Mouse (Mus musculus) lung, embryonic 14.5 days (tissue): ENCODE results near the gene Nsl1. TPM values are rescaled to one million over a fixed set of nuclear protein-coding genes. Genes with fewer than 3 reads are reported as not detected.

ENCODE experiments used
- ATAC-seq: fragments of 200-750 bp; cut with Nextera tagmentation; 2 replicates; pipeline ENCODE4 v1.8.0; 2017; ENCODE audit warnings: mild to moderate bottlenecking, moderate TSS enrichment, moderate library complexity; ENCODE audit not compliant: insufficient read depth
- DNase-seq: peaks from one replicate; pipeline ENCODE4 v3.0.0-alpha.2; 2015
- H3K27ac ChIP-seq: fragments of 300-500 bp; sonication (generic); 2 replicates; pipeline ENCODE4 v1.5.1; 2014; ENCODE audit warnings: low read depth, mild to moderate bottlenecking, moderate library complexity
- H3K27me3 ChIP-seq: fragments of 300-500 bp; sonication (generic); 2 replicates; pipeline ENCODE4 v1.6.1; 2014; ENCODE audit warnings: low read length, control low read depth; ENCODE audit not compliant: insufficient read depth
- H3K36me3 ChIP-seq: fragments of 300-500 bp; sonication (generic); 2 replicates; pipeline ENCODE4 v1.6.1; 2014; ENCODE audit warnings: control low read depth; ENCODE audit not compliant: insufficient read depth
- H3K4me1 ChIP-seq: fragments of 300-500 bp; sonication (generic); 2 replicates; pipeline ENCODE4 v1.6.1; 2014; ENCODE audit warnings: antibody characterized with exemption, control low read depth; ENCODE audit not compliant: insufficient read depth
- H3K4me2 ChIP-seq: fragments of 300-500 bp; sonication (generic); 2 replicates; pipeline ENCODE4 v1.6.1; 2014; ENCODE audit warnings: mild to moderate bottlenecking
- H3K4me3 ChIP-seq: fragments of 300-500 bp; sonication (generic); 2 replicates; pipeline ENCODE4 v1.5.1; 2014; ENCODE audit warnings: low read depth, low read length
- H3K9ac ChIP-seq: fragments of 300-500 bp; sonication (generic); 2 replicates; pipeline ENCODE4 v1.6.1; 2014
- H3K9me3 ChIP-seq: fragments of 300-500 bp; sonication (generic); 2 replicates; pipeline ENCODE4 v1.6.1; 2016; ENCODE audit warnings: low read depth, low read length, control low read depth
- CTCF ChIP-seq: IDR thresholded peaks from 2 replicates; pipeline ENCODE4 v1.5.1; 2016; ENCODE audit warnings: antibody characterized with exemption, low read depth
- WGBS: fragments of 180-500 bp; shearing (Covaris S2); extraction: QIAGEN DNeasy Blood & Tissue Kit; methylation state at CpG from one replicate; pipeline ENCODE4 v1.1.7; 2014; 5-methylcytosine and 5-hydroxymethylcytosine counted together
- polyA plus RNA-seq: library from polyadenylated mRNA; unstranded; fragments of >200 nt; fragmentation: Nextera tagmentation; extraction: Ambion mirVana; gene quantifications from 2 replicates; pipeline ENCODE4 v1.2.1, GENCODE M21; 2014

Gene Nsl1
- polyA plus RNA-seq, 1 experiment from 2014 or later, result 30.1 TPM

DNA sequence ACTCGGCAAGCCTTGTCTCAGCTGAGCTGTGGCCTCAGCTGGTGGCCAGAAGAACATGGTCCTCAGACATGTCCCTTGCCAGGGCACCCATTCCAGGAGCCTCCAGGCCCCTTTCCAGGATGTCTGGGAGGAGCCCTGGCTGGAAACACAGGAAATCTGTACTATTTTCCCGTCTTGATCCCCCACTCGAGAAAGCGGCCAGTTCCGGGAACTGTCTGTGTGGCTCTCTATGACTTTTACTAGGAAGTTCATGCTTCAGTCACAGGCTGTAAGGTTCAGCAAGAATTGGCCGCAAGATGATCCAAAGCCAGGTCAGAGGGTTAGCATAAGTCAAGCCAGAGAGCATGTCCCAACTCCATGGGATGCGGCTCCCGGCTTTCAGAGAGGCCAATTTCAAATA lies 29.2 kb downstream of the Nsl1 start:
- H3K9me3 ChIP-seq, result no peaks in the 10 kb centered on the region
- H3K36me3 ChIP-seq, result no peaks in the 10 kb centered on the region
- WGBS, result 74% methylated on average over 8 of the region's 8 CpGs
- H3K4me2 ChIP-seq, result no peak overlapping the region
- ATAC-seq (no peak), DNase-seq (no peak)
- TF ChIP-seq CTCF, result no peak
- no peak overlapping the region for H3K9ac ChIP-seq
- no peak overlapping the region for H3K27ac ChIP-seq
- 0 out of 2 replicates have a peak, but pooled peaks cover 5% of the 10 kb centered on the region for H3K4me1 ChIP-seq
- H3K27me3 ChIP-seq, result no peaks in the 10 kb centered on the region
- no peak overlapping the region for H3K4me3 ChIP-seq

DNA sequence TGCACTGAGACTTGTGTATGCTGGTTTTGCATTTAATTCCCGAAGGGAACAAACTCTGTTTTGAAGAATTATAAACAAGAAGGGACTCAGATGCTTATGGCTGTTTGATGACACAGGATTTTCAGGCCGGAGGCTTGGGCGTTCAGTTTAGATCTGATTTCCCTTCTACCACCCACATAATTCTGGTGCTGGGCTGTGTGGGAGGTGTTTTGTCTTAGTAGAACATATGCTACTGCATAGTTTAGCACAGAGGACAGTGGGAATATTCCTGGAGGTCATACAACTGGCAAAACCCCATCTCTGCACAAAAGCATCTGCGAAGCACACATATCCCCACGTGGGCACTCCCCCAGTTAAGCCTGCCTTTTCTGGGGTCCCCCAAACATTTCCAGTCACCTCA lies 30.8 kb downstream of the Nsl1 start:
- H3K4me1 ChIP-seq, result 0 out of 2 replicates have a peak, but pooled peaks cover 7% of the 10 kb centered on the region
- no peak for TF ChIP-seq CTCF
- ATAC-seq (no peak), DNase-seq (no peak)
- no peaks in the 10 kb centered on the region for H3K9me3 ChIP-seq
- no peak overlapping the region for H3K27ac ChIP-seq
- H3K9ac ChIP-seq, result no peak overlapping the region
- 42% methylated on average over 5 of the region's 5 CpGs for WGBS
- no peaks in the 10 kb centered on the region for H3K36me3 ChIP-seq
- no peak overlapping the region for H3K4me3 ChIP-seq
- H3K4me2 ChIP-seq, result no peak overlapping the region
- H3K27me3 ChIP-seq, result 0 out of 2 replicates have a peak, but pooled peaks cover under 1% of the 10 kb centered on the region

DNA sequence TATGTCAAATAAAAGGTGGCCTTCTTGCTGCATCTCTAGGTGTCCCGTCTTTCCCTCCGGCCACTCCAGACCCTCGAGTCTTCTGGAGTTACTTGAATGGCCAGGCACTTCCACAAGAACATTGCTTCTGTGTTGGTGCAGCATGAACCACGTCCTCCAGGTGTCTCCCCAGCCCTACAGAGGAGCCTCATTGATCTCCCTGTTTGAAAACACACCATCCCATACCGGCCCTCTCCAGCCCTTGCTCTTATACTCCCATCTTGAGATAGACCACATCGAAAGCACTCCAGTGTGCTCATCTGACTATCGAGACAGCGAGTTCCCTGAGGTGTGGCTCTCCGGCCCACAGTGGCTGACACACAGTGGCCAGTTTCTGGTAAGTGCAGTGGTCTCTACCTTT lies 32.2 kb downstream of the Nsl1 start:
- no peaks in the 10 kb centered on the region for H3K9me3 ChIP-seq
- H3K36me3 ChIP-seq, result no peaks in the 10 kb centered on the region
- 62% methylated on average over 9 of the region's 9 CpGs for WGBS
- peak; percentile 45 for TF ChIP-seq CTCF
- H3K4me1 ChIP-seq, result peaks cover 17% of the 10 kb centered on the region; the same call in 1 of the 2 replicates
- H3K9ac ChIP-seq, result no peak overlapping the region
- no peak overlapping the region for H3K4me2 ChIP-seq
- no peak overlapping the region for H3K4me3 ChIP-seq
- no peak for DNase-seq
- no peak overlapping the region for H3K27ac ChIP-seq
- H3K27me3 ChIP-seq, result peaks cover 6% of the 10 kb centered on the region; the same call in 1 of the 2 replicates
- ATAC-seq, result no peak

DNA sequence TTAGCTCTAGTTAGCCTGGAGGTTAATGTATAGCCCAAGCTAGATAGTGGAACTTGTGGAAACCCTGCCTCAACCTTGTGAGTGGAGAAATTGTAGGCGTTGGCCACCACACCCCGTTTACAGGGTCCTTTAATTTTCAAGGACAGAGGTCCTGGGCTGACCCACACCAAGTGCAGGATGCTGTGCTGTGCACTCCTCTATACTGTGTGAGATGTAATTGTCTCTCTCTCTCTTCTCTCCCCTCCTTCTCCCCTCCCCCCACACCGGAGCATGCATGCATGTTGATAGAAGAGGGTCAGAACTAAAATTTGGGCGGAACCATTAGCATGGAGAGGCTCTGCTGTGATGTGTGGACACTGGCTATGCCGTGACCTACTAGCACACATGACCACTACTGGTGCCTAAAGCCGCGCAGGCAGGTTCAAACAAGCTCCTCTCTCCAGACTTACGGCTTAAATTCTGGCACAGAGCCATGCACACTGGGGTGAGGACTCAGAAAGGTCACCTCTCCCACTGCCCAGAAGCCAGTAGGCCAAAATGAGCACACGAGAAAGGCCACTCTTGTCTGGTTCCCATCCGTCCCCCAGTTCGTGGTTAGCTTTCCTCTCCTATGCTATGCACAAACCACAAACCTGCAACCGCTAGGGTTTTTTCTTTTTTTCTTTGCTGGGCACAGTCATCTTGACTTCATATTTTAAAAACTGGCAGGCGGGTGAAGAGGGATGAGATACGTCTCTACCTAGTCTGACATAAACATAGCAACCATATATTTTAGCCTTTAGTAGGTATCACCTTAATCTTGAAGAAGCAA lies 34.3 kb downstream of the Nsl1 start:
- peak overlapping the region; percentile 53; the same call in 1 of the 2 replicates for H3K9ac ChIP-seq
- peaks cover 17% of the 10 kb centered on the region; the same call in 1 of the 2 replicates for H3K4me1 ChIP-seq
- H3K36me3 ChIP-seq, result no peaks in the 10 kb centered on the region
- ATAC-seq (peak; percentile 15; the same call in 1 of the 2 replicates), DNase-seq (peak; percentile 44)
- peak overlapping the region; percentile 99 for H3K4me2 ChIP-seq
- H3K4me3 ChIP-seq, result peak overlapping the region; percentile 64
- H3K27ac ChIP-seq, result no peak overlapping the region
- TF ChIP-seq CTCF, result no peak
- H3K9me3 ChIP-seq, result no peaks in the 10 kb centered on the region
- peaks cover 6% of the 10 kb centered on the region; the same call in 1 of the 2 replicates for H3K27me3 ChIP-seq
- 37% methylated on average over 14 of the region's 14 CpGs for WGBS

DNA sequence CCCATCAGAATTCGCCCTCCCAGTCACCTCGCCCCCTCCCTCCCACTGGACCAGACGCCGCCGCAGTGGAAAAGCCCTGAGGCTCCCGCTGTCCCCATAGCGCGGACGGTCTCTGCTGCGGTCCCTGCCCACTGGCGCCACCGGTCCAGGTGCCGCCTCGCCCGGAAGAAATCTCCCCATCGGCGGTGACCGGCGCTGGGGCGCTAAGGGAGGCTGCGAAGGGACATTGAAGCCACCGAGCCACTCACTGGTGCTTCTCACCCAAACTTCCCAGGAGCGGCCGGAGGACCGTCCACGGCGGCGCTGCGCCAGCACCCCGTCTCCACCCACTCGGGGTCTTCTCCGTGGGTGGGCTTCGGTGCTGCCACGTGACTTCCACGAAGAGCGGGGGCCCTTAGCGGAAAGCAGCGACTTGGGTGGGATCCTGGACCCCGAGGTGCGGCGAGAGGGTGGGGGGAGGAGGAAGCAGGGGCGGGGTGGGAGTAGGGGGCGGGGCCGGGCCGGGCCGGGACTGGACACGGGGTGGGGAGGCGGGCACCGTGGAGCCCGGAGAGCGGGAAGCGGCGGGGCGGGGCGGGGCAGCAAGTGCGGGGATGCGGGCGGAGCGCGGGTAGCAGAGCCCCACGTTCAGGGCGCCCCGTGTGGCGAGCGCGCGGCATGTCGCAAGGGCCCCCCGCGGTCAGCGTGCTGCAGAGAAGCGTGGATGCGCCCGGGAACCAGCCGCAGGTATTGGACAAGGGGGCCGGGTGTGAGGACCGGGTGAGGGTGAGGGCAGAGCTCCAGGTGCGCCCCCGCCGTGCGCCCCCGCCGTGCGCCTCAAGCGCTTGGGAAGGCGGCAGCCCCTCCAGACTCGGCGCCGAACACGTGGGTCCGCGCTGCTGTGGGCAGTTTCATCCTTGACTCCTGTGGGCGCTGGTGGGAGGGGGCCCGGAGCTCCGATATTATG lies 35.3 kb downstream of the Nsl1 start, which contains the start of gene Batf3:
Gene Batf3 (plus strand): TSS at position 46 of the 946 bp plus-strand sequence.
- Histone ChIP-seq H3K9me3 (no peaks in the 10 kb centered on the region), H3K4me2 (peak within 1 kb of the TSS; percentile 99), H3K4me1 (peaks cover 12% of the 10 kb centered on the region; the same call in 1 of the 2 replicates), H3K27me3 (peaks cover 6% of the 10 kb centered on the region; the same call in 1 of the 2 replicates), H3K36me3 (no peaks in the 10 kb centered on the region), H3K9ac (peak within 1 kb of the TSS; percentile 53), H3K4me3 (peak within 1 kb of the TSS; percentile 64), H3K27ac (no peak within 1 kb of the TSS)
- WGBS, result under 1% methylated on average over 77 of the region's 95 CpGs
- peak; percentile 38; the same call in 1 of the 2 replicates for TF ChIP-seq CTCF
- ATAC-seq (peak; percentile 70), DNase-seq (peak; percentile 65)

DNA sequence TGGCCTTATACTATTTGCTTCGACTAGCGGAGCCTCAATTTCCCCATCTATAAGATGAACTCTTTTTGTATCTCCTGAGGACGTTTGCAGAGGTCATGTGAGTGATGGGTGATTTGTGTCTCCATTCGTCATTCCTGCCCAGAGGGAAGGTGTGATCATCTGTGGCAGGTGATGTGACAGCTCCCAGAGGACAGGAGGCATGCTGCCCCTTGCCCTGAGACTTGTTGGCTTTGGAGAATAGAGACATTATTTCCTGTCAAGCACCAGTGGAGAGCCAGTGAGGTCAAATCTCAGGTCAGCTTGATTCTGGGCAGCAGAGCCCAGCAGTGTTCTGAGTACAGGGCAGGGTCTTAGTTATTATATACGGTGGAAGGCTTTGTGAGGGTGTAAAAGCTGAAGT lies 36.3 kb downstream of the Nsl1 start:
- peak overlapping the region; percentile 99 for H3K4me2 ChIP-seq
- no peak for TF ChIP-seq CTCF
- peaks cover 12% of the 10 kb centered on the region; the same call in 1 of the 2 replicates for H3K4me1 ChIP-seq
- no peaks in the 10 kb centered on the region for H3K9me3 ChIP-seq
- peaks cover 6% of the 10 kb centered on the region; the same call in 1 of the 2 replicates for H3K27me3 ChIP-seq
- DNase-seq, result no peak
- H3K4me3 ChIP-seq, result peak overlapping the region; percentile 64
- H3K27ac ChIP-seq, result no peak overlapping the region
- no peak for ATAC-seq
- H3K36me3 ChIP-seq, result no peaks in the 10 kb centered on the region
- H3K9ac ChIP-seq, result no peak overlapping the region
- 21% methylated on average over 5 of the region's 5 CpGs for WGBS
